Mouse (Mus musculus): Measurements from ENCODE around the gene Myef2.

The Myef2 gene

GRCm38 (mm10) chr2:125067373-125067772, 56.1 kb downstream of the Myef2 start:
- no peak for DNase-seq (ENCODE audit: low spot score)

GRCm38 (mm10) chr2:125062944-125063343, 60.5 kb downstream of the Myef2 start:
- DNase-seq (ENCODE audit: low spot score): no peak

- DNase-seq (ENCODE audit: low spot score): no peak
Measured at GRCm38 (mm10) chr2:125061451-125061850, 62.0 kb downstream of the Myef2 start.

GRCm38 (mm10) chr2:125057250-125057815, 66.1 kb downstream of the Myef2 start:
- peak; percentile 12 for DNase-seq (ENCODE audit: low spot score)

GRCm38 (mm10) chr2:125055316-125055903, 68.1 kb downstream of the Myef2 start:
- no peak for DNase-seq (ENCODE audit: low spot score)
